Mouse (Mus musculus) erythroblast, adult 5-6 weeks (primary cell): ENCODE measurements around the gene Nrxn3. TPM values are rescaled to one million over a fixed set of nuclear protein-coding genes. Genes with fewer than 3 reads are reported as not detected.

Source experiments
- ATAC-seq: replicated peaks from 2 replicates; pipeline ENCODE4 v1.8.0; 2016; ENCODE audit warnings: moderate number of reproducible peaks, mild to moderate bottlenecking, moderate TSS enrichment, inconsistent platforms; ENCODE audit not compliant: poor library complexity, low FRiP score, severe bottlenecking
- total RNA-seq, 2 experiments: library from RNA; stranded (forward) in 1 of 2; stranded (reverse) in 1 of 2; fragments of 150-400 nt in 1 of 2; fragments of 200-764, 138-1000 nt in 1 of 2; gene quantifications; 2 replicates each; pipeline versions ENCODE4 v1.2.3 to v1.2.4; 2015 to 2017; ENCODE audit warnings: low replicate concordance in 2 of 2

The Nrxn3 gene
- total RNA-seq, 2 experiments from 2014 or later: not detected

- no peak for ATAC-seq
These were observed 1254.0 kb downstream of the Nrxn3 start for GRCm38 (mm10) chr12:89976648-89977047.

- no peak for ATAC-seq
These were observed 1254.8 kb downstream of the Nrxn3 start for GRCm38 (mm10) chr12:89977479-89977878.

- no peak for ATAC-seq
These were observed 1256.5 kb downstream of the Nrxn3 start for GRCm38 (mm10) chr12:89979190-89979589.

- no peak for ATAC-seq
These were observed 1259.8 kb downstream of the Nrxn3 start for GRCm38 (mm10) chr12:89982445-89982844.

GRCm38 (mm10) chr12:89983399-89983798 is 1260.7 kb downstream of the Nrxn3 start:
- ATAC-seq: no peak

GRCm38 (mm10) chr12:89986219-89986618 is 1263.5 kb downstream of the Nrxn3 start:
- no peak for ATAC-seq

GRCm38 (mm10) chr12:89993273-89993672 is 1270.6 kb downstream of the Nrxn3 start:
- ATAC-seq: no peak

- ATAC-seq: no peak
These were observed 1272.7 kb downstream of the Nrxn3 start for GRCm38 (mm10) chr12:89995392-89995791.

GRCm38 (mm10) chr12:90010280-90010679 is 1287.6 kb downstream of the Nrxn3 start:
- no peak for ATAC-seq

GRCm38 (mm10) chr12:90013958-90014357 is 1291.3 kb downstream of the Nrxn3 start:
- ATAC-seq: no peak

GRCm38 (mm10) chr12:90027023-90027422 is 1304.3 kb downstream of the Nrxn3 start:
- ATAC-seq: no peak

GRCm38 (mm10) chr12:90041038-90041437 is 1318.4 kb downstream of the Nrxn3 start:
- ATAC-seq: no peak

- no peak for ATAC-seq
These were observed 1333.6 kb downstream of the Nrxn3 start for GRCm38 (mm10) chr12:90056256-90056655.

GRCm38 (mm10) chr12:90059786-90060185 is 1337.1 kb downstream of the Nrxn3 start:
- no peak for ATAC-seq

GRCm38 (mm10) chr12:90061312-90061711 is 1338.6 kb downstream of the Nrxn3 start:
- ATAC-seq: no peak

GRCm38 (mm10) chr12:90062219-90062618 is 1339.5 kb downstream of the Nrxn3 start:
- no peak for ATAC-seq

GRCm38 (mm10) chr12:90063443-90063842 is 1340.8 kb downstream of the Nrxn3 start:
- no peak for ATAC-seq

GRCm38 (mm10) chr12:90085862-90086261 is 1363.2 kb downstream of the Nrxn3 start:
- no peak for ATAC-seq

- ATAC-seq: no peak
These were observed 1373.1 kb downstream of the Nrxn3 start for GRCm38 (mm10) chr12:90095754-90096153.

GRCm38 (mm10) chr12:90113351-90113791 is 1390.7 kb downstream of the Nrxn3 start:
- no peak for ATAC-seq

GRCm38 (mm10) chr12:90131927-90132869 is 1409.5 kb downstream of the Nrxn3 start:
- ATAC-seq: no peak
